Mouse (Mus musculus) frontal cortex, postnatal 36 days (tissue): ENCODE measurements around the gene Defb26.
A peak's percentile ranks its signal among the peaks of the same experiment; 100 is the strongest.

ENCODE experiments used
- DNase-seq, 2 experiments: peaks; one replicate each; pipeline ENCODE4 v3.0.0; 2022; ENCODE audit warnings: low spot score in 2 of 2

Defb26 gene

DNA sequence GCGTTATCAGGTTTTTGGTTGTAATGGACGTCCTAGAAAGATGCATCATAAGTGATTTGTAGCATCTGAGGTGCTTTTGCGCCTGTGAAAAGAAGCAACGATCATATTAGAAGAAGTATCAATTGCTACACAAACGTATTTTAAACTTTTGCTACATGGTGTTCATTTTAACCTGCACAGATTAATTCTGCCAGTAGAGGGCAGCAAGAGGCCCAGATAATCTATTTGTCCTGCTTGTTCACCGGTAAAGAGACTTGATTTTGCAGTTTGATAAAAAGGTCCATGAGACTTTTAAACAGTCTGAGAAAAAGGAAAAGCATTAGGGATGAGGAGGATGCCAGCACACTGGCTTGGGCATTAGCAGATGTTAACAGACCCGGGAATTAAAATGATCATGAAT, 40.5 kb downstream of the Defb26 start:
- peak; percentile 34 to 70 for DNase-seq

DNA sequence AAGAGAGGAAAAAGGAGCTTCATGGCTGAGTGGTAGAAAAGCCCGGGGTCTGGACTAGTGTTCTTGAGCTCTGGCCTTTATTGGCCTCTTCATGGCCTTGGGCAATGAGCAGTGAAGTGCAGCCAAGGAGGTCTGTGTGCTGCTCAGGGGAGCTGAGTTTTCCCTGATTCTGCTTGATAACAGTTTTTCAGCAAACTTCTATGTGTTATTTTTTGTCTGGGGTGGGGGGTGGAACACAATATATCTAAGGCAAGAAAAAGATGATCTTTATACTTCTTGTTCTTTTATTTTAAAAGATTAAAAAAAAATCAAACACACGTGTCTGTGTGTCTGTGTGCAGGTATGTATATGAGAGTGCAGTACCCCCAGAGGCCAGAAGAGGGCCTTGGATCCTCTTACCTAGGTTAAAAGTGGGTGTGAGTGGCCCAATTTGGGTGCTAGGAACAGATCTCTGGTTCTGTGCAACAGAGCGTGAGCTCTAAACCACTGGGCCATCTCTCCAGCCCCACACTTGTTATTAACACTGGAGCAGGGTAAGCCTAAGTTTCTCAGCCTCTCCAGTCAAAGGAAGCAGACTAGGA, 46.8 kb downstream of the Defb26 start, which contains the start of gene Defb23:
Gene Defb23 (minus strand): TSS at position 51 of the 581 bp plus-strand sequence.
- DNase-seq: no peak

DNA sequence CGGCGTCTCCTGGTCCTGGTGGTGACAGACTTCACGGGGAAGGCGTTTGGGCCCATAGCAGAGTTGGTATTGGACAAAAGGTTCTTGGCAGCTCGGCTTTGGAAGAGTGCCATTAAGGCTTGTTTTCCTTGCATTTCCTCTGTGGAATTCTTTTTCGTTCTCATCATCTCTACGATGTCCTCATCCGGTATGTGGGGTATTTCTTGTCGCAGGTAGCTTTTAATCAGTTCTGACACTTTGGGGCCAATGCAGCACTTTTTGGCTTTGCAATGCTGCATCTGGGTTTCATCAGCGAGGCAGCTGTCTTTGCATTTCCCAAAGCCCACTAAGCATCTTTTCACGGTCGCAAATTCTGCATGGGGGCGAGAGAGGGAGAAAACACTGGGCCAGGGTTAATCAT, 52.3 kb downstream of the Defb26 start:
- no peak for DNase-seq
